Comparison of ENCODE assay signal across 13 mouse cellular contexts in the genomic region with DNA sequence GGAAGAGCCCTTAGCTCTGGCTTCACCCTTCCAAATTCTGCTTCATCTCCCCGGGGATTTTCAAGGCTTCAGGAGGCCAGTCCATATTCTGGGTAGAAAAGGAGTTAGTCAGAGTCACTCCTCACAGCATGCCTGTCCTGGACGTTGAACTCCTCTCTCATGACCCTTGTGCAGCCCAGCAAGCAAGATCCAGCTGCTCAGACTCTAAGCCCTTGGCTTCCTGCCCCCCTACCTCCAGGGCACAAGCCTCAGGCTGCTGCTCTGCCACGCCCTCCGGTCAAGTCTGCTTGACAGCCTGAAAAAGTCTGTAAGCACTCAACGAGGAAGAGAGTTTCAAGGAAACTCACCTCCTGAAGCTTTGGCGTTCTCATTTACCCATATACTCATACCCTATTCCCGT. TPM values are rescaled to one million over a fixed set of nuclear protein-coding genes. Genes with fewer than 3 reads are reported as not detected.
DNase-seq lines count a peak whose midpoint lies in the region; ATAC-seq and TF ChIP-seq lines count a peak whose summit lies in the region.
"Had no signal": no experiment of that assay in that cellular context is flagged by ENCODE, and none has a peak within 500 bp of the region (broad histone marks: within the 10 kb centered on the region; RNA-seq: fewer than 3 reads in every experiment).

No protein-coding gene starts in this region.

- WGBS in heart, embryonic 12.5 days, result 74% methylated on average over 7 of the region's 7 CpGs
- WGBS in kidney, adult 2 months, result 29% methylated on average over 7 of the region's 7 CpGs

- peaks cover 5% of the 10 kb centered on the region; the same call in 1 of the 2 replicates for H3K4me1 ChIP-seq in heart, embryonic 12.5 days (replicated peaks)
- peaks cover 18% of the 10 kb centered on the region; the same call in 1 of the 2 replicates for H3K4me1 ChIP-seq in kidney, adult 2 months (ENCODE audit: control insufficient read depth, insufficient read depth, low read length)

- H3K27ac ChIP-seq in heart, embryonic 12.5 days (ENCODE audit: poor library complexity, severe bottlenecking), result no peak overlapping the region
- H3K27ac ChIP-seq in kidney, adult 2 months (ENCODE audit: insufficient read depth, low read depth, low read length), result no peak overlapping the region
- H3K27ac ChIP-seq: limb, embryonic 12.5 days; neural tube, embryonic 12.5 days had no signal

- no peaks in the 10 kb centered on the region for H3K27me3 ChIP-seq in heart, embryonic 12.5 days (replicated peaks)
- no peaks in the 10 kb centered on the region for H3K27me3 ChIP-seq in kidney, adult 2 months (replicated peaks; ENCODE audit: control insufficient read depth, insufficient read depth, low read length)
- H3K27me3 ChIP-seq: limb, embryonic 12.5 days; neural tube, embryonic 12.5 days had no signal

- TF ChIP-seq CTCF in kidney, adult 2 months (conservative IDR thresholded peaks at IDR 0.05; ENCODE audit: insufficient read depth, insufficient read length, low read depth, low read length), result no peak

- peaks cover 26% of the 10 kb centered on the region for H3K36me3 ChIP-seq in heart, embryonic 12.5 days
- no peaks in the 10 kb centered on the region for H3K36me3 ChIP-seq in kidney, adult 2 months (ENCODE audit: control insufficient read depth, insufficient read depth, low read length)

- no peak for ATAC-seq in heart, embryonic 12.5 days (ENCODE audit: insufficient number of reproducible peaks, low FRiP score)
- ATAC-seq: inflammation-experienced regulatory T-cells, adult 6 months had no signal

- H3K9me3 ChIP-seq in heart, embryonic 12.5 days (replicated peaks), result no peaks in the 10 kb centered on the region
- H3K9me3 ChIP-seq: G1E; limb, embryonic 12.5 days; neural tube, embryonic 12.5 days had no signal

- no peak overlapping the region for H3K4me2 ChIP-seq in heart, embryonic 12.5 days
- H3K4me2 ChIP-seq: limb, embryonic 12.5 days; neural tube, embryonic 12.5 days had no signal

- peak; percentile 22 to 35 for DNase-seq in heart, postnatal 10 days
- DNase-seq in MN1 (ENCODE audit: low spot score), result peak; percentile 20
- peak; percentile 95 for DNase-seq in kidney, adult 2 months
- peak; percentile 69 for DNase-seq in lung, postnatal 25 days (ENCODE audit: low spot score)
- no peak for DNase-seq in left cerebral cortex, adult 18-20 months (ENCODE audit: low spot score in 2 of 2)
- no peak for DNase-seq in spleen, postnatal 4 days (ENCODE audit: low spot score in 2 of 2)
- no peak for DNase-seq in Muller cell, postnatal 12 days (ENCODE audit: inconsistent ontology term)
- DNase-seq: right cerebral cortex, postnatal 25 days had no signal

- no peak overlapping the region for H3K4me3 ChIP-seq in heart, embryonic 12.5 days
- no peak overlapping the region for H3K4me3 ChIP-seq in kidney, adult 2 months (ENCODE audit: insufficient read depth, low read depth, low read length)
- H3K4me3 ChIP-seq: limb, embryonic 12.5 days; neural tube, embryonic 12.5 days had no signal

- TF ChIP-seq POLR2A in kidney, adult 2 months (IDR thresholded peaks at IDR 0.05; ENCODE audit: low read depth, low read length), result no peak

- no peak overlapping the region for H3K9ac ChIP-seq in heart, embryonic 12.5 days
- H3K9ac ChIP-seq: limb, embryonic 12.5 days; neural tube, embryonic 12.5 days had no signal

- intact Hi-C loops in heart, postnatal 10 days (cut with DNase I), result no loop called here

RNA-seq across cellular contexts. Expression of gene Plekhm1, which starts 5.9 kb away (rescaled TPM):
- 10 to 100 TPM; 10.1 to 11.5 TPM for total RNA-seq in heart, postnatal 10 days (2021)
- polyA plus RNA-seq in heart, embryonic 12.5 days (2016; fragmentation: Nextera tagmentation; extraction: Ambion mirVana), result 7.4 and 7.5 TPM in 2 replicates
- 21.9 and 24.0 TPM in 2 replicates for polyA plus RNA-seq in kidney, adult 2 months (2012; rRNA removed)
- 10 to 100 TPM; 18.2 to 18.8 TPM for total RNA-seq in left cerebral cortex, adult 18-20 months (2021)

RNA-seq across cellular contexts. Expression of gene Arhgap27, which starts 43.1 kb away (rescaled TPM):
- total RNA-seq in heart, postnatal 10 days (2021), result 10 to 100 TPM; 28.6 to 34.3 TPM
- 6.7 and 8.9 TPM in 2 replicates for polyA plus RNA-seq in heart, embryonic 12.5 days (2016; fragmentation: Nextera tagmentation; extraction: Ambion mirVana)
- polyA plus RNA-seq in kidney, adult 2 months (2012; rRNA removed), result 38.4 and 46.8 TPM in 2 replicates
- total RNA-seq in left cerebral cortex, adult 18-20 months (2021), result 10 to 100 TPM; 11.9 to 15.1 TPM

Comparison
In these comparisons a context has a peak if more than half of its experiments do, and no peak if none do; other contexts are left out.
1. DNase-seq: peak in heart, postnatal 10 days (2 of 2), MN1 (single experiment), kidney, adult 2 months (single experiment) and lung, postnatal 25 days (single experiment); none in left cerebral cortex, adult 18-20 months (0 of 2), spleen, postnatal 4 days (0 of 2) and Muller cell, postnatal 12 days (single experiment).